Mouse (Mus musculus): ENCODE measurements around the gene Vcp. TPM values are rescaled to one million over a fixed set of nuclear protein-coding genes. Genes with fewer than 3 reads are reported as not detected.

Vcp gene
- polyA plus RNA-seq, 1 experiment from 2014 or later: 446 TPM

- peak overlapping the region; percentile 54 for H3K4me2 ChIP-seq (ENCODE audit: low read length)
- 0% methylated on average over 25 of the region's 25 CpGs for WGBS
- peak; percentile 99 for DNase-seq (ENCODE audit: low spot score)
- H3K4me3 ChIP-seq (ENCODE audit: low read depth, low read length): peak overlapping the region; percentile 62
- peak overlapping the region; percentile 79 for H3K9ac ChIP-seq (ENCODE audit: low read length)
- H3K9me3 ChIP-seq (replicated peaks; ENCODE audit: control insufficient read depth, low read length): no peaks in the 10 kb centered on the region
- no peaks in the 10 kb centered on the region for H3K27me3 ChIP-seq (replicated peaks; ENCODE audit: control insufficient read depth, insufficient read depth, low read length)
- H3K36me3 ChIP-seq (ENCODE audit: control insufficient read depth, insufficient read depth, low read length): peaks cover 19% of the 10 kb centered on the region
- H3K27ac ChIP-seq (ENCODE audit: low read depth, low read length): peak overlapping the region; percentile 77
- H3K4me1 ChIP-seq (ENCODE audit: control insufficient read depth, insufficient read depth, low read length): peaks cover 26% of the 10 kb centered on the region
- peak; percentile 95 for ATAC-seq
Measured at GRCm38 (mm10) chr4:43040114-43040572, 39.8 kb upstream of the Vcp start.

GRCm38 (mm10) chr4:43039609-43040008 lies 39.3 kb upstream of the Vcp start:
- H3K36me3 ChIP-seq (ENCODE audit: control insufficient read depth, insufficient read depth, low read length): peaks cover 25% of the 10 kb centered on the region
- no peaks in the 10 kb centered on the region for H3K9me3 ChIP-seq (replicated peaks; ENCODE audit: control insufficient read depth, low read length)
- H3K4me3 ChIP-seq (ENCODE audit: low read depth, low read length): peak overlapping the region; percentile 62
- ATAC-seq (peak; percentile 7; the same call in 1 of the 2 replicates), DNase-seq (ENCODE audit: low spot score) (no peak)
- H3K4me1 ChIP-seq (ENCODE audit: control insufficient read depth, insufficient read depth, low read length): peaks cover 22% of the 10 kb centered on the region
- 2% methylated on average over 11 of the region's 11 CpGs for WGBS
- H3K27me3 ChIP-seq (replicated peaks; ENCODE audit: control insufficient read depth, insufficient read depth, low read length): no peaks in the 10 kb centered on the region
- peak overlapping the region; percentile 77 for H3K27ac ChIP-seq (ENCODE audit: low read depth, low read length)
- H3K4me2 ChIP-seq (ENCODE audit: low read length): peak overlapping the region; percentile 54
- H3K9ac ChIP-seq (ENCODE audit: low read length): peak overlapping the region; percentile 79

GRCm38 (mm10) chr4:43038567-43039495 lies 38.5 kb upstream of the Vcp start:
- Histone ChIP-seq H3K9me3 (replicated peaks; ENCODE audit: control insufficient read depth, low read length) (no peaks in the 10 kb centered on the region), H3K9ac (ENCODE audit: low read length) (peak overlapping the region; percentile 79), H3K27ac (ENCODE audit: low read depth, low read length) (no peak overlapping the region), H3K4me3 (ENCODE audit: low read depth, low read length) (peak overlapping the region; percentile 62), H3K4me1 (ENCODE audit: control insufficient read depth, insufficient read depth, low read length) (peaks cover 19% of the 10 kb centered on the region), H3K36me3 (ENCODE audit: control insufficient read depth, insufficient read depth, low read length) (peaks cover 32% of the 10 kb centered on the region), H3K27me3 (replicated peaks; ENCODE audit: control insufficient read depth, insufficient read depth, low read length) (no peaks in the 10 kb centered on the region), H3K4me2 (ENCODE audit: low read length) (peak overlapping the region; percentile 54)
- ATAC-seq: no peak
- 64% methylated on average over 15 of the region's 15 CpGs for WGBS
- DNase-seq (ENCODE audit: low spot score): no peak

GRCm38 (mm10) chr4:43037860-43038566 lies 37.7 kb upstream of the Vcp start:
- H3K27me3 ChIP-seq (replicated peaks; ENCODE audit: control insufficient read depth, insufficient read depth, low read length): no peaks in the 10 kb centered on the region
- H3K9ac ChIP-seq (ENCODE audit: low read length): no peak overlapping the region
- peaks cover 41% of the 10 kb centered on the region for H3K36me3 ChIP-seq (ENCODE audit: control insufficient read depth, insufficient read depth, low read length)
- no peak overlapping the region for H3K27ac ChIP-seq (ENCODE audit: low read depth, low read length)
- peak overlapping the region; percentile 54; the same call in 1 of the 2 replicates for H3K4me2 ChIP-seq (ENCODE audit: low read length)
- H3K9me3 ChIP-seq (replicated peaks; ENCODE audit: control insufficient read depth, low read length): no peaks in the 10 kb centered on the region
- 73% methylated on average over 4 of the region's 4 CpGs for WGBS
- H3K4me3 ChIP-seq (ENCODE audit: low read depth, low read length): no peak overlapping the region
- ATAC-seq (no peak), DNase-seq (ENCODE audit: low spot score) (no peak)
- peaks cover 14% of the 10 kb centered on the region for H3K4me1 ChIP-seq (ENCODE audit: control insufficient read depth, insufficient read depth, low read length)

- no peaks in the 10 kb centered on the region for H3K9me3 ChIP-seq (replicated peaks; ENCODE audit: control insufficient read depth, low read length)
- no peak overlapping the region for H3K9ac ChIP-seq (ENCODE audit: low read length)
- peaks cover 17% of the 10 kb centered on the region for H3K4me1 ChIP-seq (ENCODE audit: control insufficient read depth, insufficient read depth, low read length)
- H3K4me2 ChIP-seq (ENCODE audit: low read length): no peak overlapping the region
- no peaks in the 10 kb centered on the region for H3K27me3 ChIP-seq (replicated peaks; ENCODE audit: control insufficient read depth, insufficient read depth, low read length)
- WGBS: 89% methylated on average over 10 of the region's 10 CpGs
- DNase-seq (ENCODE audit: low spot score) (no peak), ATAC-seq (no peak)
- H3K4me3 ChIP-seq (ENCODE audit: low read depth, low read length): no peak overlapping the region
- peaks cover 47% of the 10 kb centered on the region for H3K36me3 ChIP-seq (ENCODE audit: control insufficient read depth, insufficient read depth, low read length)
- no peak overlapping the region for H3K27ac ChIP-seq (ENCODE audit: low read depth, low read length)
Measured at GRCm38 (mm10) chr4:43036356-43036755, 36.0 kb upstream of the Vcp start.

- whole genome bisulfite sequencing: 86% methylated on average over 6 of the region's 6 CpGs
- no peak for DNase-seq (ENCODE audit: low spot score)
Measured at GRCm38 (mm10) chr4:43035851-43036250, 35.5 kb upstream of the Vcp start.

GRCm38 (mm10) chr4:43033481-43033880 lies 33.2 kb upstream of the Vcp start:
- Histone ChIP-seq H3K27me3 (replicated peaks; ENCODE audit: control insufficient read depth, insufficient read depth, low read length) (no peaks in the 10 kb centered on the region), H3K36me3 (ENCODE audit: control insufficient read depth, insufficient read depth, low read length) (peaks cover 59% of the 10 kb centered on the region), H3K4me1 (ENCODE audit: control insufficient read depth, insufficient read depth, low read length) (peaks cover 9% of the 10 kb centered on the region; the same call in 1 of the 2 replicates), H3K9ac (ENCODE audit: low read length) (no peak overlapping the region), H3K27ac (ENCODE audit: low read depth, low read length) (0 out of 2 replicates have a peak overlapping the region, but pooled peaks have one; percentile 24), H3K4me3 (ENCODE audit: low read depth, low read length) (no peak overlapping the region), H3K4me2 (ENCODE audit: low read length) (no peak overlapping the region), H3K9me3 (replicated peaks; ENCODE audit: control insufficient read depth, low read length) (no peaks in the 10 kb centered on the region)
- ATAC-seq: no peak
- 86% methylated on average over 14 of the region's 14 CpGs for WGBS
- DNase-seq (ENCODE audit: low spot score): no peak

More at GRCm38 (mm10) chr4:43035851-43036250, 35.5 kb upstream of the Vcp start:
- Histone ChIP-seq H3K27ac (ENCODE audit: low read depth, low read length) (no peak overlapping the region), H3K36me3 (ENCODE audit: control insufficient read depth, insufficient read depth, low read length) (peaks cover 47% of the 10 kb centered on the region), H3K9ac (ENCODE audit: low read length) (no peak overlapping the region), H3K4me2 (ENCODE audit: low read length) (no peak overlapping the region), H3K9me3 (replicated peaks; ENCODE audit: control insufficient read depth, low read length) (no peaks in the 10 kb centered on the region), H3K4me1 (ENCODE audit: control insufficient read depth, insufficient read depth, low read length) (peaks cover 14% of the 10 kb centered on the region), H3K4me3 (ENCODE audit: low read depth, low read length) (no peak overlapping the region), H3K27me3 (replicated peaks; ENCODE audit: control insufficient read depth, insufficient read depth, low read length) (no peaks in the 10 kb centered on the region)
- no peak for ATAC-seq

GRCm38 (mm10) chr4:43032501-43032900 lies 32.2 kb upstream of the Vcp start:
- 100% methylated on average over 1 of the region's 1 CpGs for WGBS

More at GRCm38 (mm10) chr4:43032501-43032900, 32.2 kb upstream of the Vcp start:
- Histone ChIP-seq H3K27ac (ENCODE audit: low read depth, low read length) (peak overlapping the region; percentile 46; the same call in 1 of the 2 replicates), H3K4me1 (ENCODE audit: control insufficient read depth, insufficient read depth, low read length) (peaks cover 9% of the 10 kb centered on the region; the same call in 1 of the 2 replicates), H3K4me2 (ENCODE audit: low read length) (no peak overlapping the region), H3K27me3 (replicated peaks; ENCODE audit: control insufficient read depth, insufficient read depth, low read length) (no peaks in the 10 kb centered on the region), H3K4me3 (ENCODE audit: low read depth, low read length) (no peak overlapping the region), H3K9ac (ENCODE audit: low read length) (no peak overlapping the region), H3K36me3 (ENCODE audit: control insufficient read depth, insufficient read depth, low read length) (peaks cover 69% of the 10 kb centered on the region), H3K9me3 (replicated peaks; ENCODE audit: control insufficient read depth, low read length) (no peaks in the 10 kb centered on the region)
- no peak for ATAC-seq
- DNase-seq (ENCODE audit: low spot score): no peak
